Mouse (Mus musculus) neural tube, embryonic 12.5 days (tissue): ENCODE data around the gene Iqce. TPM values are rescaled to one million over a fixed set of nuclear protein-coding genes. Genes with fewer than 3 reads are reported as not detected.
A peak's percentile ranks its signal among the peaks of the same experiment; 100 is the strongest.
"Not testable (repeated sequence)": the region's sequence is repeated elsewhere in the genome, so short reads cannot be mapped to it uniquely, and the experiment has no call there.

Experiments
- ATAC-seq: fragments of 200-750 bp; cut with Nextera tagmentation; 2 replicates; pipeline ENCODE4 v1.8.0; 2017; ENCODE audit warnings: low read depth, mild to moderate bottlenecking, moderate TSS enrichment, moderate library complexity; ENCODE audit not compliant: low FRiP score
- H3K27ac ChIP-seq: fragments of 300-500 bp; sonication (generic); 2 replicates; pipeline ENCODE4 v1.5.1; 2016
- H3K27me3 ChIP-seq: fragments of 300-500 bp; sonication (generic); replicated peaks from 2 replicates; pipeline ENCODE4 v1.6.1; 2016; ENCODE audit warnings: mild to moderate bottlenecking
- H3K36me3 ChIP-seq: fragments of 300-500 bp; sonication (generic); 2 replicates; pipeline ENCODE4 v1.6.1; 2016; ENCODE audit warnings: mild to moderate bottlenecking
- H3K4me1 ChIP-seq: fragments of 300-500 bp; sonication (generic); 2 replicates; pipeline ENCODE4 v1.6.1; 2016
- H3K4me2 ChIP-seq: fragments of 300-500 bp; sonication (generic); replicated peaks from 2 replicates; pipeline ENCODE4 v1.6.1; 2016; ENCODE audit warnings: mild to moderate bottlenecking
- H3K4me3 ChIP-seq: fragments of 300-500 bp; sonication (generic); 2 replicates; pipeline ENCODE4 v1.5.1; 2016
- H3K9ac ChIP-seq: fragments of 300-500 bp; sonication (generic); 2 replicates; pipeline ENCODE4 v1.6.1; 2016; ENCODE audit warnings: mild to moderate bottlenecking
- H3K9me3 ChIP-seq: fragments of 300-500 bp; sonication (generic); 2 replicates; pipeline ENCODE4 v1.6.1; 2016; ENCODE audit warnings: mild to moderate bottlenecking
- WGBS: fragments of 180-500 bp; shearing (Covaris S2); methylation state at CpG from one replicate; pipeline ENCODE4 v1.1.7; 2016; 5-methylcytosine and 5-hydroxymethylcytosine counted together
- polyA plus RNA-seq: library from polyadenylated mRNA; unstranded; fragments of >200 nt; fragmentation: Nextera tagmentation; extraction: Ambion mirVana; gene quantifications from 2 replicates; pipeline ENCODE4 v1.2.1, GENCODE M21; 2016

Iqce gene
- polyA plus RNA-seq, 1 experiment from 2014 or later, result 29.5 TPM

DNA sequence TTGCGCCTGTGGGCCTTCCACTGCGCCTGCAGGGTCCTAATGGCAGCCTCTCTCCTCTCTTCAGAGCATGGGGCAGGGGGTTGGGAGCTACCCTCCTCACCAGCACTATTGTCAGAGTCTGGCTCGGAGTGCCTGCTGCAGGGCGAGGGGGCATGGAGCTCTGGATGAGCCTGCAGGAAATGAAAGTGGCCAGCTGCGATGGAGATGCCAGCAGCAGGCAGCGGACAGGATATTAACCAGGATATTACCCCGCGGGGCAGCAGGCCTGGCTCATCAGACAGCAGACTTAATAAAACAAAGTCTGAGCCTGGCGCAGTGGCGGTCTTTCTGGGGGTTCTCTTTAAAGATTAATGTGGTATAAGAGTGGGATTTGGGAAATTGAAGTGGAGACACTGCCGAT is 27.1 kb downstream of the Iqce start:
- ATAC-seq, result no peak
- no peak overlapping the region for H3K4me3 ChIP-seq
- no peaks in the 10 kb centered on the region for H3K27me3 ChIP-seq
- no peak overlapping the region for H3K9ac ChIP-seq
- no peak overlapping the region for H3K27ac ChIP-seq
- 91% methylated on average over 11 of the region's 11 CpGs for WGBS
- H3K4me2 ChIP-seq, result no peak overlapping the region
- no peaks in the 10 kb centered on the region for H3K9me3 ChIP-seq
- H3K4me1 ChIP-seq, result no peaks in the 10 kb centered on the region
- peaks cover 59% of the 10 kb centered on the region for H3K36me3 ChIP-seq

DNA sequence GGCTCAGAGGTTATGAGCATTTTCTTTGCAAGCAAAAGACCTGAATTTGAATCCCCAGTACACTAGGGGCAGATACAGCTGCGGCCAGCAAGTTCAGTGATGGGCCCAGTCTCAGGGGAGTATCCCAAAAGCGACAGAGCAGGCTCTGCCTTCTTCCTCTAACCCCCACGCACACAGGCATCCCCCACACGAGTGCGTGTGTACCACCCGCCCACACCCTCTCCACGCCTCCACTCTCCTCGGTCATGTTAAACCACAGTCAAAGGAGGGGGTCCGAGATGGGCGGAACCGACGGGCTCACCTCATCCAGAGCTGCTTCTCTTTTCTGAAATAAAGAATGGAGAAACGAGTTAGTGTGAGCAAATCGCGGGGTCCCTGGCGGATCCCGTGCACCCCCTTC is 28.1 kb downstream of the Iqce start:
- H3K27me3 ChIP-seq, result no peaks in the 10 kb centered on the region
- H3K27ac ChIP-seq, result no peak overlapping the region
- WGBS, result 92% methylated on average over 17 of the region's 17 CpGs
- H3K4me1 ChIP-seq, result no peaks in the 10 kb centered on the region
- H3K9ac ChIP-seq, result no peak overlapping the region
- H3K36me3 ChIP-seq, result peaks cover 61% of the 10 kb centered on the region
- H3K4me2 ChIP-seq, result no peak overlapping the region
- H3K9me3 ChIP-seq, result 0 out of 2 replicates have a peak, but pooled peaks cover 4% of the 10 kb centered on the region
- no peak for ATAC-seq
- H3K4me3 ChIP-seq, result no peak overlapping the region

DNA sequence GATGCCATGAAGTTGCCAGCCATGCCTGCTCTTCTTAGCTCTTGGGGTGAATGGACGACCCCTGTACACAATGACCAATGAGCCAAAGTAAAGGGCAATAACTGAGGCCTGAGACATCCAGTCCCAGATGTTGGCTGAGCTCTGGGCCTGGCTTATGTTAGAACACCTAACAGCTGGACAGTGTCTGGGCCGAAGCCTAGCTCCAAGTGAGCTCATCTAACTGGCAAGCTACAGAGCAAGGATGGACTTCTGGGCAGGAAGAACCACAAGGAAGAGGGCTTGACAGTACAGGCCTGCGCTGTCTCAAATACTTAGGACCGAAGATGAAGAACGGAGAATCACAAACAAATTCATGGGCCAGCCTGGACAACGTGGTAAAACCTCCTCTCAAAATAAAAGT is 29.6 kb downstream of the Iqce start:
- H3K27ac ChIP-seq, ATAC-seq, H3K4me2 ChIP-seq, H3K4me3 ChIP-seq, H3K9ac ChIP-seq, H3K9me3 ChIP-seq, H3K4me1 ChIP-seq, H3K27me3 ChIP-seq: not testable (repeated sequence)
- H3K36me3 ChIP-seq, result peaks cover 60% of the 10 kb centered on the region
- 89% methylated on average over 6 of the region's 6 CpGs for WGBS

DNA sequence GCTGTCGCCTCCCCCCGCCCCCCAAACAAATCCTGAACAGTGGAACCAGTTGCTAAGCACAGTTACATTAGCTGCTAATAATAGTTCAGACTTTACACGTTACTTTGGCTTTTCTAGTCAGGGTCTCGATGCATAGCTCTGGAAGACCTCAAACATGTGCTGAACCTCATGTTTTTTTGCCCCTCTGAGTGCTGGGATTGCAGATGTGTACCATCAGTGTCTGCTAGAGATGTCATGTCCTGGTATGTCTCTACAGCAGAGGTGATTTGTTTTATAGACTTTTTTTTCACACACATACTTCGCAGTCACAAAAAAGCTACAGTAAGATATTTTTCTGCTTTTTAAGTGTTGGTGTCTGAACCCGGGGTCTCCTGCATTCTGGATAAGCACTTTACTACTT is 30.1 kb downstream of the Iqce start:
- Histone ChIP-seq H3K4me1 (no peaks in the 10 kb centered on the region), H3K4me2 (no peak overlapping the region), H3K9me3 (0 out of 2 replicates have a peak, but pooled peaks cover 7% of the 10 kb centered on the region), H3K27me3 (no peaks in the 10 kb centered on the region), H3K36me3 (peaks cover 55% of the 10 kb centered on the region), H3K9ac (no peak overlapping the region), H3K4me3 (no peak overlapping the region), H3K27ac (no peak overlapping the region)
- WGBS, result 95% methylated on average over 6 of the region's 6 CpGs
- no peak for ATAC-seq

DNA sequence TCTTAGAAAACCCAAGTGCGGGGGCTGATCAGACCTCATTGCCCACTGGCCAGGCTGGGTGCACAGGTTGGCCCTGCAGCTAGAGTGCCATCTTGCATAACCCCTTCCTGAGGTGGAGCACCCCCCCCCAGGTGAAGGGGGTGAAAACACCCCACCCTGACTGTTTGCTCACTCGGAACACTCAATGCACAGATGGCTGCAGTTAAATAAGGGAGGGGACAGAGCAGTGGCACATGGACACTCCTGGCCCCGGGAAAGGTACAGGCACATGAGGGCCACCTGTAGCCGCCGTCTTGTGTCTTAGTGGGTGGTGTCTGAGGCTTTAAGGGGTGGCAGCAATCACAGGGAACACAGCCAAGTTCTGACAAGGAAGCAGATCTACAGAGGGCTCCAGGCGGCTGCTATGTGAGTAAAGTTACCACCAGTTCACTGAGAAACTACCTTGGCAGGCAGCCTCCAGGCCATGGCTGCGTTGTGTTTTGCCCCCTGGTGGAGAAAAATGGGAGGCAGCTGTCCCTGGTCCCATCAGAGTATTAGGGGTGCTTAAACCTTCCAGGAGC is 38.5 kb downstream of the Iqce start:
- Histone ChIP-seq H3K9me3 (no peaks in the 10 kb centered on the region), H3K27ac (no peak overlapping the region), H3K36me3 (peaks cover 8% of the 10 kb centered on the region), H3K4me2 (no peak overlapping the region), H3K4me3 (no peak overlapping the region), H3K4me1 (peaks cover 33% of the 10 kb centered on the region), H3K27me3 (no peaks in the 10 kb centered on the region), H3K9ac (no peak overlapping the region)
- 73% methylated on average over 7 of the region's 7 CpGs for WGBS
- no peak for ATAC-seq

DNA sequence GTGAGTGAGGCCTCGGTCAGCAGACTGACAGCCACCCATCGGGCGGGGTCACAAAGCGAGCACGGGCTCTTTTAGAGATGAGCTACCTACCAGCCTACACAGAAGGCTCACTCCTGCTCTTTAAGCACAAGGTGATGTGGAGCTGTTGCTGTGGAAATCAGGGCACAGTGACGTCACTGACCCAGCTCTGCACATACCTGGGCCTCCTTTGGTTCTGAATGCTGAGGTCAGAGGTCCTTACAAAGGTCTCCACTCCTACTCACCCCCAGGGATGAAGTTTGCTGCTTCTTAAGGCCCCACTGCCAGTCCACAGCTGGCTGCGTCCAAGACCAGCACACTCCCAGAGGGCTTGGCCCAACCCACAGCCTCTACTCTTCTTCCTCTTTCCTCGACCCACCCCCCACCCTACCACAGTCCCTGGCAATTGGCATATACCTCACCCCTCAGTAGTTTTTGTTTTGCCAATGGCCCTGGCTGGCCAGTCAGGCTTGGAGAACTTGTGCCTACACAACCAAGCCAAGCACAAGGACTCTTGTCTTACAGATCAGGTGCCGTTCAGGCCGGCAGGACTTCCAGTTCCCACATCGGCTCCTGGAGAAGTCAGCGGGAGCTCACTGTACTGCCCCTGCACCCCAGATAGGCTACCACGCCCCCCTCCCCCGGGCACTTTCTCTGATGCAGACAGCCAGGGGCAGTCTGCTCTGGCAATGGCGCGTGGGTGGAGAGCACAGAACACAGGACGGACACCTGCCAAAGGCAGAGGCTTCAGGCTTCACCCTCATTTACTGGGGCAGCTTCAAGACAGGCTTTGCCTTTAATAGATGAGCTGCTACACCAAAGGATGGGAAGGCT is 39.2 kb downstream of the Iqce start:
- H3K27me3 ChIP-seq, result no peaks in the 10 kb centered on the region
- 75% methylated on average over 17 of the region's 17 CpGs for WGBS
- no peak overlapping the region for H3K4me3 ChIP-seq
- H3K27ac ChIP-seq, result no peak overlapping the region
- H3K36me3 ChIP-seq, result peaks cover 5% of the 10 kb centered on the region
- no peak overlapping the region for H3K4me2 ChIP-seq
- no peaks in the 10 kb centered on the region for H3K9me3 ChIP-seq
- no peak for ATAC-seq
- peaks cover 33% of the 10 kb centered on the region for H3K4me1 ChIP-seq
- 0 out of 2 replicates have a peak overlapping the region, but pooled peaks have one; percentile 13 for H3K9ac ChIP-seq

DNA sequence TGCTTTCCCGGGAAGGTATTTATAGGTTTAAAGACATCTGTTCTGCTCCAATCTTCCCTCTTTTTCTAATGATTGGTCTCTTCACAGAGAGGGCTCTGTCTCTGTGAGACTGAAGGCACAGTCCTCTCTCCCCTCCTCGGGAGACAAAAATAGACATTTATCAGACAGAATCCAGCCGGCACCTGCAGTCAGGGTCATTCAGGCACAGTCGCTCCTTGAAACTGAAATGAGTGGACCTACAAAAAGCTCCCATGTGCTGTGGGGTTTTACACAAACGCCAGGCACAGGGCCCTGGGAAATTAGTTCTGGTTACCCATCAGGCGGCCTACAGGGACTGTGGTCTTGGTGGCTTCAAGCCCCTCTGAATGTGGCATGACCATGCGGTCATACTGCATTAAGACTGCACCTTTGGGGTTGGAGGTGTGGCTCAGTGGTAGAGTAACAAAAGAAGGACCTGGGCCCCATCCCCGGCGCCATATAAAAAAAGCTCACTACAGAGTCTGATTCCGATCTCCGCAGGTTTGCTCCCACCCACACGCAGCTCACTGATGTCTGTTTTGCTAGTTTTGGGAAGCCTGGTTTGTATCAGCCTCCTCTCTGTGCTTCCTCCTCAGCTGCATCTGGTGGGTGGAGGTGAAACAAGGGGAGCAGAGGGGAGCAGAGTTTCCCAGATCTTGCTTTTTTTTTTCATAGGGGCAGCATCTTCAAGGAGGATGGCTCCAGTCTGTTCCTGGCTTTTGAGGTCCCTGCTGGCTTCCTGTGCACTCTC is 40.1 kb downstream of the Iqce start:
- Histone ChIP-seq H3K9me3 (no peaks in the 10 kb centered on the region), H3K4me1 (peaks cover 33% of the 10 kb centered on the region), H3K9ac (0 out of 2 replicates have a peak overlapping the region, but pooled peaks have one; percentile 13), H3K36me3 (peaks cover 5% of the 10 kb centered on the region; the same call in 1 of the 2 replicates), H3K27ac (no peak overlapping the region), H3K4me3 (no peak overlapping the region), H3K27me3 (no peaks in the 10 kb centered on the region), H3K4me2 (no peak overlapping the region)
- 58% methylated on average over 12 of the region's 12 CpGs for WGBS
- ATAC-seq, result no peak

DNA sequence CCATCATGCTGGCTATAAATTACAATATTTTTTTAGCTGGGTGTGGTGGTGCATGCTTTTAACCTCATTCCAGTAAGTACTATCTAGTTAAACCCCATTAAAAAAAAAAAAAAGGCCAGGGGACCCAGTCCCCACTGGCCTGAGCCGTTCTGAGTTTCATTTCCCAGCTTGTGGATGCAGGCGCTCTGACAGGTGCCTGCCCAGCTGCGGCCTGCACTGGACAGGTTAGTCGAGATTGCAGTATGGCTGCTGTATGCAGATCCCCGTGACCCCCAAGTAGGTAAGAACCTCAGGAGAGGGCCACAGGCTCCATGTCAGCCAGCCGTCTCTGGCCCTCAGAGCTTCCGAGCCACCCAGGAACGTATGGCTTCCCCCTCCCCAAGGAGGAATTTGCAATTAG is 40.8 kb downstream of the Iqce start:
- no peak overlapping the region for H3K9ac ChIP-seq
- H3K4me1 ChIP-seq, result peaks cover 33% of the 10 kb centered on the region
- H3K36me3 ChIP-seq, result peaks cover 5% of the 10 kb centered on the region; the same call in 1 of the 2 replicates
- no peak overlapping the region for H3K4me2 ChIP-seq
- H3K9me3 ChIP-seq, result no peaks in the 10 kb centered on the region
- no peak for ATAC-seq
- WGBS, result 82% methylated on average over 8 of the region's 8 CpGs
- no peak overlapping the region for H3K27ac ChIP-seq
- H3K4me3 ChIP-seq, result no peak overlapping the region
- H3K27me3 ChIP-seq, result no peaks in the 10 kb centered on the region

DNA sequence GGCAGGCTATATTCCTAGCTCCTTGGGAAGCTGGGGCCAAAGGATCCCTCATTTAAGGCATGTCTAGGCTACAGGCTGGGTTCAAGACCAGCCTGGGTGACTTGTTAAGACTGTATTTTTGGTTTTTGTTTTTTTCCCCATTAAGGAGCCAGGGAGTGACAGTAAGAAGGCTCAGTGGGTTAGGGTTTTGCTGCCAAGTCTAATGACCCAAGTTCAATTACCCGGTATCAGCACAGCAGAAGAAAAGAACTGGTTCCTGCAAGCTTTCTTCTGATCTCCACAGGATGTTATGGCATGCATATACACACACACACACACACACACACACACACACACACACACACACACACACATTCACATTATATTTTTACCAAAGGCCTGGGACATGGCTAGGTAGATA is 41.8 kb downstream of the Iqce start:
- no peak overlapping the region for H3K9ac ChIP-seq
- peaks cover 5% of the 10 kb centered on the region; the same call in 1 of the 2 replicates for H3K36me3 ChIP-seq
- no peak overlapping the region for H3K4me2 ChIP-seq
- no peak overlapping the region for H3K27ac ChIP-seq
- 83% methylated on average over 1 of the region's 1 CpGs for WGBS
- H3K4me3 ChIP-seq, result no peak overlapping the region
- no peaks in the 10 kb centered on the region for H3K27me3 ChIP-seq
- no peaks in the 10 kb centered on the region for H3K9me3 ChIP-seq
- no peak for ATAC-seq
- peaks cover 33% of the 10 kb centered on the region for H3K4me1 ChIP-seq

DNA sequence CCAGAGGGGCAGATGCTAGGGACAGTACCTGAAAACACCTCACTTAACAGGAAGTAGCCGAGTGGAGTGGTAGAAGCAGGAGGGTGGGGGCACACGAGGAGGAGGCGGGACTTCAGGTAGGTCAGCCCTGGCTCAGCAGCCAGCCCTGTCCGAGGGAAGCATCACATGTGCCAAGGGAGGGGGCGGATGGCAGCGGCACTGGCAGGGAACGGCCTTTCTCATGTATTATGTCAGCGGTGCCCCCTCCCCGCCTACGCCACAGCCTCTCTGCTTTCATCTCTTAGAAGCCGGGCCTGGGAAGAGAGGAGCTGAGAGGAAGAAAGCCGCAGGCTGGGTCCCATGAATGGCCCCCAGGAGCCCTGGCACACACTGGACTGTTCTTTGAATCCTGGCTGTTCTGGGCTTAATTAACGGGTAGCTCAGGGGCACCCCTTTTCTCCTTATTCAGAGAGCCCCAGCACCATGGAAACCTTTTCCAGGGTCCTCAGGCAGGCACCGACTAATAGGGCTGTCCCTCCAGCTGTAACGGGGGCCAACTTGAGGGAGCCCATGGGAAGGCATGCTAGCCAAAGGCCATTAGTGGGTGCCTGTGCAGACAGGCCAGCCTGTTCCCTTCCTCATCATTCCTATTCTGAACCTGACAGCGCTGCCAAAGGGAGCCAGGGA is 42.4 kb downstream of the Iqce start:
- 0 out of 2 replicates have a peak overlapping the region, but pooled peaks have one; percentile 26 for H3K9ac ChIP-seq
- H3K4me2 ChIP-seq, result peak overlapping the region; percentile 31; the same call in 1 of the 2 replicates
- H3K4me3 ChIP-seq, result no peak overlapping the region
- ATAC-seq, result peak; percentile 76
- peaks cover 3% of the 10 kb centered on the region; the same call in 1 of the 2 replicates for H3K36me3 ChIP-seq
- no peak overlapping the region; the same call in 1 of the 2 replicates for H3K27ac ChIP-seq
- no peaks in the 10 kb centered on the region for H3K27me3 ChIP-seq
- H3K4me1 ChIP-seq, result peaks cover 33% of the 10 kb centered on the region
- no peaks in the 10 kb centered on the region for H3K9me3 ChIP-seq
- 28% methylated on average over 16 of the region's 16 CpGs for WGBS

DNA sequence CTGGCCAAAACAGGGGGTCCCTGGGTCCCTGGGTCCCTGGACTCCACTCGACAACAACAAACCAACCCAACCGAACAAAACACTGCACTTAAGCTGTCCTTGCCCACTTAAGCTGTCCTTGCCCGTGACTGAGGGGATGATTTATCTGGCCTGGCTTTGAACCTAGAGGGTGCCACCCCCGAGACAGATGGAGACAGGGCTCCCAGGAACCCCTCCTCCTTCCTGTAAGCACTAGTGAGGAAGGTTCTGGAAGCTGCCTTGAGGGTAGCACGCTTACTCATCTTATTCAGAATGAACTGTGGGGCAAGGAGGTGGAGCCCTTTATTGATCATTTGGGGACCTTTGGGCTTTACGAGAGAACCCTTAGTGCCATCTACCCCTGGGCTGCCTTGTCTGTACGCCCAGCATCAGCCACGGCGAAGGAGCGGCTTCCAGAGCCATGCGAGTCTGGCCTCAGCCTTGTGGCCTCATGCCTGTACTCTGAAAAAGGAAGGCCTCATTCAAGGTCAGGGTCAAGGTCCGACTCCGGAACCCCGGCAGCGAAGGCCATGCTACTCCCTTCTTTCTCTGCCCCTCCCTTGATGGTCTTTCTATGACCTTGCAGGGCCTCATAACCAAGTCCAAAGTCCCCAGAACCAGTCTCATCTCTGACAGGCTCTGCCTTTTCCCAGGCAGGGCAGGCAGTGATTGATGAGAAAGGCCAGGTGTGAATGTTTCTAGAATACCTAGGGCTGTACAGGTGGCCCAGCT is 47.9 kb downstream of the Iqce start:
- H3K9ac ChIP-seq, result no peak overlapping the region
- H3K27me3 ChIP-seq, result no peaks in the 10 kb centered on the region
- no peak overlapping the region for H3K4me3 ChIP-seq
- H3K4me2 ChIP-seq, result no peak overlapping the region
- peaks cover 10% of the 10 kb centered on the region for H3K4me1 ChIP-seq
- no peaks in the 10 kb centered on the region for H3K9me3 ChIP-seq
- no peaks in the 10 kb centered on the region for H3K36me3 ChIP-seq
- ATAC-seq, result no peak
- WGBS, result 68% methylated on average over 15 of the region's 15 CpGs
- H3K27ac ChIP-seq, result no peak overlapping the region
